Mouse (Mus musculus) thymus, postnatal 10 days (tissue): Measurements from ENCODE around the gene Nos2.
A peak's percentile ranks its signal among the peaks of the same experiment; 100 is the strongest.

ENCODE experiments used
- DNase-seq, 2 experiments: peaks; one replicate each; pipeline ENCODE4 v3.0.0; 2021; ENCODE audit warnings: low spot score in 2 of 2

Nos2 gene

DNA sequence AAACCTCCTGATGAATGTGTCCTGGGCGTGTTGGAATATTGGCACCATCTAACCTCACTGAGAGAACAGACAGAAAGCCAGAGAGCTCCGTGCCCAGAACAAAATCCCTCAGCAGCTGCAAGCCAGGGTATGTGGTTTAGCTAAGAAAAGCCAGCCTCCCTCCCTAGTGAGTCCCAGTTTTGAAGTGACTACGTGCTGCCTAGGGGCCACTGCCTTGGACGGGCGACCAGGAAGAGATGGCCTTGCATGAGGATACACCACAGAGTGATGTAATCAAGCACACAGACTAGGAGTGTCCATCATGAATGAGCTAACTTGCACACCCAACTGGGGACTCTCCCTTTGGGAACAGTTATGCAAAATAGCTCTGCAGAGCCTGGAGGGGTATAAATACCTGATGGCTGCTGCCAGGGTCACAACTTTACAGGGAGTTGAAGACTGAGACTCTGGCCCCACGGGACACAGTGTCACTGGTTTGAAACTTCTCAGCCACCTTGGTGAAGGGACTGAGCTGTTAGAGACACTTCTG lies at the start of gene Nos2:
Gene Nos2 (plus strand): TSS at position 377 of the 529 bp plus-strand sequence.
- DNase-seq = no peak

DNA sequence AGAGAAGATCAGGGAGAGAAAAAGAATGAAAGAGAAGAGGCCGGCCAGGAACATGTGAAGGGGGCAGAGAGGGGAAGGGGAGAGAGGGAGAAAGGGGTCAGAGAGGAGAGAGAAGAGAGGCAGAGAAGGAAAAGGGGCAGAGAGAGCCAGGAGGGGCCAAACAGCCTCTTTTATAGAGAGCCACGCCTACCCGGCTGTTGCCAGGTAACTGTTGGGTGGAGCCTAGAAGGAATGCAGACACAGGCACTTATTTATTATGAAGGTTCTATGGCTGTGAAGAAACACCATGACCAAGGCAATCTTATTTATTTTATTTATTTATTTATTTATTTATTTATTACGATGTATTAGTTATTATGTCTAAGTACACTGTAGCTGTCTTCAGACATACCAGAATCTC lies 49.7 kb upstream of the Nos2 start:
- no peak for DNase-seq

DNA sequence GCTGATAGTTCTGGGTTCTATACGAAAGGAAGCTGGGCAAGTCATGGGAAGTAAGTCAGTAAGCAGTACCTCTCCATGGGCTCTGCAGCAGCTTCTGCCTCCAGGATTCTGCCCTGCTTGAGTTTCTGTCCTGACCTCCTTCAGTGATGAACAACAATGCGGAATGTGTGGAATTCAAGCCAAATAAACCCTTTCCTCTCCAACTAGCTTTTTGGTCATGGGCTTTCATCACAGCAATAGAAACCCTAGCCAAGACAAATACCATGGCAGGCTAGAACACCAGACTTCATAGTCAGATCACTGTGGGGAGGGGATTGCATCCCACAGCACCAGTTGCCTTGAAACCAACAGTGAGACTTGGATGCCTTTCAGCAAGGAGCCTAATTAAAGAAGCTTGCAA lies 47.8 kb upstream of the Nos2 start:
- no peak for DNase-seq

DNA sequence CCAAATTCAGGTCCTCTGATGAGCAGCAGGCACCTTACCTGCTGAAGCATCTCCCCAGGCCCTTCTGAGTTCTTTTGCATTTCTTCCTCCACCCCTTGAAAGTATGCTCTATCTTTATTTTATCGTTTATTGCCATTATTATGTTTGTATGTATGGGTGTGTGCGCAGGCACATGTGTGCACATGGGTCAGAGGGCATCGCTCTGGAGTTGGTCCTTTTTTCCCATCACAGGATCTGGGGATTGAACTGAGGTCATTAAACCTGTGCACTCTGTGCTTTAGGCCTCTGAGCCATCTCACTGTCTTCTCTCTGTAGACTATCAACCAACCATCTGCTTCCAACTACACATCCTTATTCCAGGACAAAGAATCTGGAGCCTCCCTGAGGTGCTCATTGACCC lies 40.9 kb upstream of the Nos2 start:
- no peak for DNase-seq

DNA sequence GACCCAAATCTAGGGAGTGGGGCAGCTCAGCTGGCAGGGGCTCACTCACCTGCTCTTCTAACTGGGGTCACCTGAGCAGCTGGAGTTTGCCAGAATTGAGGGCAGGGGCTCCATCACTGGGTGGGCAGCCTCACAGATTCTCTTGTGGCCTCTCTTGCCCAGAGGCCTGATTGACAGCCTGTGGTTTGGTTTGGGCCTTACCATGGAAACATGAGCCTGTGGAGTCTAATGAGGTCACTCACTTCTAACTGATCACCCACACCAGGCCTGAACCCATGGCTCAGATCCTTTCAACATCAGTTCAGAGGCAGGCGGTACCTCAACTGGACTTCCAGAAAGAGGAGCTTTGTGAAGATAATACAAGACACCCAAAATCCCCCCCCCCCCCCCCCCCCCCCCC lies 33.9 kb upstream of the Nos2 start:
- no peak for DNase-seq

DNA sequence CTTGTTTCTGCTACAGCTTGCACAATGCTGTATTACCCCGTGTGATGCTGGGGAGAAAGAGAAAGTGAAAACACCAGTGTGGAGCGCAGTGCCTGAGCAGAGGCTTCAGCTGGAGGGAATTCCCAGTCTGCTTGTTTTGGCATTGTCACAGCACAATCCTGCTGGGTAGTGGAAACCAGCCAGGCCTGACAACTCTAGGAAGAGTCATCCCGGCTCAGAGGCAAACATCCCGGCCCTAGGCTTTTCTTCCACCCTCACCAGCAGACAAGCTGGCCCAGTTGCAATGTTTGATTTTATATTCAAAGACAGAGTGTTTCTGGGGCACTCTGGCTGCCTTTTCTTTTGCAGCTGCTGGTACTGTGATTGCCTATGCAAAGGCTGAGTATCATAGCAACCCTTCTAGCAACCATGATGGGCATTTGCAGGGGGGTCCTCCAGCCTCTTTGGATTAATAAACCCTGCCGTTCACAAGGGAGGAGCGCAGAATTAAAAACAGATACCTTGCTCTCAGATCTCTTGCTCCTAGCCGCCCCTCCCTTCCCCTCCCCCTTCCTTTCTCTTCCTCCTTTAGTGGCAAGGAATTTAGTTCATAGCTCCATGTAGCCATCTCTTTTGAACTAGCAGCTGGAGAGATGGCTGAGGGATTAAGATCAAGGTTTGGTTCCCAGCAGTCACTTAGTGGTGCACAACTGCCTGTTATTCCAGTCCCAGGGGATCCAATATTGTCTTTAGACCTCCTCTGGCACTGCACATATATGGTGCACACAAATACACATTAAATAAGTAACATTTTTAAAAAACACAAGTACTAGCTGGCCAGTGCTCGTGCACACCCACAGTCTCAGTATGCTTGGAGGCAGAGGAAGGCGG lies 33.2 kb upstream of the Nos2 start:
- no peak for DNase-seq

DNA sequence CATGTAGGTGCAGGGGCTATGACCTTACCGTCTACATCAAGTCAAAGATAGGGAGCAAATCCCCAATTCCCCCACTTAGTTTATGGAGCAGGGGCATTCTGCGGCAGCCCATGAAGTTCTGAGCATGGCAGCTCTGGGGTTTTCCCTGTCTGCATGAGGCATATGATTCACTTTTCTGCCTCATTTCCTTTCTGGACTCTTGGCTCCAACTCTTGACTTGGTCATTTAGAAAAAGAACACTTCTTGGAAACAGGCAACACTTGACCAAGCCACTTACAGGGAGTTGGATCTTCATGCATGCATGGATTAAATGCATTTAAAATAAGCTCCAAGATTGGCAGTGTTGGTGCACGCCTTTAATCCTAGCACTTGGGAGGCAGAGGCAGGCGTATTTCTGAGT lies 31.4 kb upstream of the Nos2 start:
- DNase-seq = no peak

DNA sequence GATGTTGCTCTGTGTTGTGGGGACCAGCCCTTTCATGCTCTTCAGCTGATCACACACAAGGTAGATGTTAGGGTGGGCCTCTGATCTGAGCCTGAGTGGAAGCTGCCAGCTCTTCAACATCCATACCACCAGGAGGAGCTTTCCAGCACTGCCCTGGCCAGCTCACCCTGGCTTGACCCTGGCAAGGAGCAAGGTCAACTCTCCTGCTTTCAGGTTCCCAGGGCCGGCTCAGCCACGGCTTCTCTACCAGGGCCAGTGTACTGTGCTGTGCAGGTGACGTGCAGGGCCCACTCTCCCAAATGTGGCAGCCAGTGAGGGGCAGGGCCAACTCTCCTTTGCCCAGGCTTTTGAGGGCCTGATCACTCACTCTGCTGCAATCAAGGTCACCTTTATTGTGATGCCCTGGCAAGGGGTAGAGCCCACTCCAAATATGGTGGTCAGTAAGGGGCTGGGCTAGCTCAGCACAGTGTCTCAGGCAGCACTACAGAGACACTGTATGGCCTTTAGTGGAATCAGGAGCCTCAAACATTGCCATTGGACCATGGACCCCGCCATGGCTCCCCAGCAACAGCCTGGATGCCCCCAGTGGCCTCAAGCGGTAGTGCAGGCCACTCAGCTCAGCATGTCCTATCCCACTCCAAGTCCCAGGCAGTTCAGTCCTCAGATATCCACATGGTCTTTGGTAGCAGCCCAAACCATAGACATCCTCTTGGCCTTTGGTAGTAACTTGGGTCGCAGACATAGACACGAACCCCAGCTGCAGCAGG lies 24.0 kb upstream of the Nos2 start:
- DNase-seq = peak; percentile 9 to 42

DNA sequence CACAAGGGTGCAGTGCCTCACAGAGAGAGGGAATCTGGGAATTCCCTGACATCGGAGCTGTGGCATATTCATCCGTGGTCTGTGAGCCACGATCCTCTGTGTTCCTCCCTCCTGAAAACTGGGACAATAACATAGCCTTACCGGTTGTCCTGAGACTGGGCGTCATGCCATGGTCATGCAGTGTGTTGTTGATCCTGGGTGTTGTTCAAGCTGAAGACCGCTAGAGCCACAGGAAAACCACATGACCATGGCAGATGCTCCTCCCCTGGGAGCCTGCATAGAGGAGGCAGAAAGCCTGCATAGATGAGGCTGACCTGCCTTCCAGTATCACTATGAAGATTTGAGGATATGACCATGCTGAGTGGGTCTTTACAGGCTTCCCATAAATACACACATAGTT lies 5.1 kb upstream of the Nos2 start:
- DNase-seq = no peak

DNA sequence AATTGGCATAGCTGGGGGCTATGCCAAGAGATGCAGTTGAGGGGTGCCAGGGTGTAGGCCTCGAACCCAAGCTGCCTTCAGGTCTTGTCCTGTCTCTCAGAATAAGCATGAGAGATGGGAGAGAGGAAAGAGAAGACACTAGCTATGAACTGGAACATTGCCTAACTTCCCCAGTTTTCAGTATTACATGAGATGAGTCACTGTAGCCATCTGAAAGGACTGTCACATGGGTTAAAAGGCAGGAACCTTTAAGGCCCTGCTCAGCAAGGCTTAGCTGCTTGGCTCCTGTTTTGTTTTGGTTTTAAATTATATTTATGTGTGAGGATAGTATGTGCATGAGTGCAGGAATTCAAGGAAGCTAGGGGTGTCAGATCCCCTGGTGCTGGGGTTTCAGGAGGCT lies 4.2 kb upstream of the Nos2 start:
- no peak for DNase-seq

DNA sequence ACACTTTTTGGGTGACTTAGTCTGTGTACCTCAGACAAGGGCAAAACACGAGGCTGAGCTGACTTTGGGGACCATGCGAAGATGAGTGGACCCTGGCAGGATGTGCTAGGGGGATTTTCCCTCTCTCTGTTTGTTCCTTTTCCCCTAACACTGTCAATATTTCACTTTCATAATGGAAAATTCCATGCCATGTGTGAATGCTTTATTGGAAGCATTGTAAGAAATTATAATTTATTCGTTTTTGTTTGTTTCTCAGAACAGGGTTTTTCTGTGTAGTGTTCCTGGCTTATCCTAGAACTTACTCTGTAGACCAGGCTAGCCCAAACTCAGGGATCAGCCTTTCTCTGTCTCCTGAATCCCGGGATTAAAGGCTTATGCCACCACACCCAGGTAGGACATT lies 842 bp upstream of the Nos2 start:
- no peak for DNase-seq

DNA sequence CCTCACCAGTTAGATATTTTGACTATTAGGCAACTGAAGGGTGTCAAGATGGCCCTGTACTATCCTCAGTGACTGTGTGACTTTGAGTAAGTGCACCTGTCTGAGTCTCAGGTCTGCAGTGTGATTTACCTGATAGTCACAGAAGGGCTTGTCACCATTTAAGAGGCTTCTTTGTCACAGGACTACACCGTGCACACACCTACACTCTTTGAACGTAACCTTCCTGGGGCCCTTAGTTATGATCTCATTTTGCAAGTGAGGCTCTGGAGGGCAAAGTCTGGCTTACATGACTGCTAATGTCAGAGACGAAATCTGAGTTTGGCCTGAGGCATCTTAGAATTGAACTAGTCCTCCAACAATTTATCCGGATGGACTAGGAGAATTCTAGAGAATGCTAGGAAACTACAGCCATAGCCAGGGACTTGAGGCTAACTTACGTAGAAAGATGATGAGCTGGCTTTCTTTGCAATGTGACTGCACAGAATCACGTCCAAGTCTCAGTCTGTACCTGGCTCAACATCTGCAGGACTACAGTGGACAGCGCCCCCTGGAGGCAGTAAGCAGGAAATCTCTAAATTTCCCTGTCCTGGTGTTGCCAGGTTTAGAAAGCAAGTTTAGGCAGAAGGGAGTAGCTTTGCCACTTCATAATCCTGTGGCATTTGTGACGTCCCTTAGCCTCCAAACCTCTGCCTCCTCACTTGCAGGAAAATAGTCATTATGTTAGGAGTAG lies 2.3 kb downstream of the Nos2 start:
- peak; percentile 19 to 49 for DNase-seq

DNA sequence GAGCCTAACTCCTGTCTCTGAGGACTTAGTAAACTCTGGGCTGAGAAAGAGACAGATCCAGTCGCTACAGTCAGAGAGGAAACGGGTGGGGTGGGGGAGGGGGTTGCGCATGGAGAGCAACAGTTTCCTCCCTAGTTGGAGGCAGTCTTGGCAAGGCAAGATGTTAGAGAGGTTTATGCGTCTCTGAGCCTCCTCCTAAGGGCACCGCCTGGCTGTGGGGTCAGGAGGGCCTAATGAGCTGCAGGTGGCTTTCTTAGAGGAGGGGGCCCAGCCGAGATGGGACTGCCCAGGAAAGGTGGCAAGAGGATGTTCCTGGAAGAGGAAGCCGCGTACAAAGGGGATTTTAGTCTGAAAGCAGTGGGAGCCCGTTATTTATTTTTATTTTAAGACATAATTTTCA lies 3.5 kb downstream of the Nos2 start:
- peak in 1 of 2 experiments; percentile 8 for DNase-seq

DNA sequence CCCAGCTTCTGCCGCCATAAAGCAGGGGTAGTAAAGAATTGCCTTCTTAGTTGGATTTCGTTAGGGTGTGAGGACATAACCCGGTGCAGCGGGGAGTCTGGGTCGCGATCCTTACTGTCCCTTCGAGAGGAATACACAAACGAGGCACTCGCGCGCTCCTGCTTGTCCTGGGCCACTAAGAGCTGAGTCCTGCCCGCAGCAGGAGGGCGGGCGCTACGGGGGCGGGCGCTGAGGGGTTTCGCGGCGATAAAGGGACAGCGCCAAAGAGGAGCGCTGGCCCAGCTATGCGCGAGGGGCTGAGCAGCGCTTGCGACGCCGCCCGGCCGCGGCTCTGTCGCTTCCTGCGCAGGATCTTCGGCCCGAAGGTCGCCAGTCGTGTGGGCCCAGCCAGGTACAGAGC lies 4.3 kb downstream of the Nos2 start:
- DNase-seq = no peak

DNA sequence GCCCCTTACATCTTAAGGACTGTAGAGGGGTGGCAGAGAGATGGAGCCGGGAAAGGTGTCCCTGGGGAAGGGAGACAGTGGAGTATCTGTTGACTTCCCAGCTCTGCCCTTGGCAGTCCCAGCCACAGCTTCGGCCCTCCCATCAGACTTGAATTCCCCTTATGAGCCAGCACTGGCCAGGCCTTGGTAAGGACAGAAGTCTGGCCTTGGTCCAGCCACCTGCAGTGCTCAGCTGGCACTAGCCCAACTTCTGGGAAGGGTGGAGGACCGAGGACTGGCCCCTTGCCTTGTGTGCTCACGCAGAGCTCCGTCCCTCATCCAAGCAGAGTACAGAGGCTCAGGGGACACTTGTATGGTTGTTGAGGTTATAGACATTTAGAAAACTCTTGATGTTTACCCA lies 8.8 kb downstream of the Nos2 start:
- DNase-seq = no peak

DNA sequence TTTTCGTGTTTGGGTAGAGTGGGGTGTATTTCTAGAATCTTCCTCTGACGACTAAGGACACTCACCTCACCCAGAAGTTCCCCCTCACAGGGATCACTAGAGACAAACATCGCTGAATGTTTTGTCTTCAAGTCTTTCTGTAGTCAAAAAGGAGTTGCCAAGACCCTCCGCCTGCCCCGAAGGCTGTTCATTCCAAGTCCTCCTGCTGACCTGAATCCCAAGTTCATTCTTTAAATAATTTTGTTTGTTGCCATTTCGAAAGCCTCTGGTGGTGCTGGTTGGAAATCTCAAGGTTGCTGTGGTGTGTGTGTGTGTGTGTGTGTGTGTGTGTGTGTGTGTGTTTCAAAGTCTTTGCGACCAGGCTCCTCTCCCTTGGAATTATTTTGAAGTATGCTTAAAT lies 13.7 kb downstream of the Nos2 start:
- DNase-seq = no peak

DNA sequence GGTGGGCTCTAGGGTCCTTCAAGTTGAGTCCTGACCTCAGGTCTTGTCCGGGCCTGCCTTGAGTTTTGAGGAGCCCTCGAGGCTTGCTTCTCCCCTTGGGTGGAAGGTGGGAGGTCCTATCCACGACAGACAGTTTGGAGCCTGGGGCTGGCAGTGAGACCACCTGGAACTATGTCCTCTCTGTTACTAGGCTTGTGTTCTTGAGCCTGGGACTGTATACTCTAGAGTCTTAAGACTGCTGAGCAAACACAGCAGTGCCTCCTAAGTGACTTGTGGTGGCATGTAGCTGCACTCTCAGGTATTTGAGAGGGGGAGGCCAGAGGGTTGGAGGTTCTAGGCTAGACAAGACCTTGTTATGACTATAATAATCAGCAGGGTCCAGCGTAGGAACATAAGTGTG lies 14.1 kb downstream of the Nos2 start:
- DNase-seq = no peak

DNA sequence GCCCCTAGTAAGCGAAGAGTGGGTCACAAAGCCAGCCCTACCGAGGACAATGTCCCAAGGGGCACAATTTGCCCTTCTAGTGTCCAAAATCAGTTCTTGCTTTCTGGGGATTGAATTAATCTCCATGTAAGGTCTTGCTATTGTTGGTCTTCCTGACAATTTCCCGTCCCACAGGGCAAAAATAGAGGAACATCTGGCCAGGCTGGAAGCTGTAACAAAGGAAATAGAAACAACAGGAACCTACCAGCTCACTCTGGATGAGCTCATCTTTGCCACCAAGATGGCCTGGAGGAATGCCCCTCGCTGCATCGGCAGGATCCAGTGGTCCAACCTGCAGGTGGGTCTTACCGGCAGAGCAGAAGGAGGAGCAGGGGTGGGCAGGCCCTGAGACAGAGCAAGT lies 14.6 kb downstream of the Nos2 start:
- no peak for DNase-seq

DNA sequence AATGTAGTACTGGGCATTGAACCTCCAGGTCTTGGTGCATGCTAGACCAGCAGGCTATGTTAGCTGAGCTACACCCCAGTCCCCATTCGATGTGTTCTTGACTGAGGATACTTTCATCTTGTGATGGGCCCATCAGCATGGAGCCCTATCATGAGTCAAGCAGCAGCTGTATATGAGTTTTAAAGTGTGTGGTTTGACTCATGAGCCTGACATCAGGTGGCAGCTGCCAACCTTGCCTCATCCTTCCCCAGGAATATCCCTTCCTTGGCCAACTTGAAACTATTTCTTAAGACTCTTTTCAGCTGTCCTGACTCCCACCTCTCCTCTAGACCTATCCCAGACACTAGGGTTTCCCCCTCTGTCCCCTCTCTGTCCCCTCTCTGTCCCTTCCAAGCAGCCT lies 22.5 kb downstream of the Nos2 start:
- no peak for DNase-seq

DNA sequence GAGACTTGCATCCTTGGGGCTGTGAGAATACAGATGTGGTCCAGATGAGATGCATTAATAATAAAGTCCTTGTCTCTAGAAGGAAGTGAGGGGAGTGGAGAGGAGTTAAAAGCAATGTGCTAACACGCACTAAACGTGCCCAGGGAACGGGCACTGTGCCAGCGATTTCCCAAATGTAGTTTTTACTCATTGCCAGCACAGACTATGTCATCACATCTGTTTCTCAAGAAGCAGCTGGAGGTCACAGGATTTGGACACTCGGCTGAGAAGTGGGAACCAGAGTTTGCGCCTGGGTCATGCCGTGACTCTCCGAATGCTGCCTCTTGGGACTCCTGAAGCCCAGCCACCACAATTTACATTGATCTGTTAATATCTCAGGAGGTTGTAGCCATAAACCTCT lies 29.8 kb downstream of the Nos2 start:
- DNase-seq = no peak

DNA sequence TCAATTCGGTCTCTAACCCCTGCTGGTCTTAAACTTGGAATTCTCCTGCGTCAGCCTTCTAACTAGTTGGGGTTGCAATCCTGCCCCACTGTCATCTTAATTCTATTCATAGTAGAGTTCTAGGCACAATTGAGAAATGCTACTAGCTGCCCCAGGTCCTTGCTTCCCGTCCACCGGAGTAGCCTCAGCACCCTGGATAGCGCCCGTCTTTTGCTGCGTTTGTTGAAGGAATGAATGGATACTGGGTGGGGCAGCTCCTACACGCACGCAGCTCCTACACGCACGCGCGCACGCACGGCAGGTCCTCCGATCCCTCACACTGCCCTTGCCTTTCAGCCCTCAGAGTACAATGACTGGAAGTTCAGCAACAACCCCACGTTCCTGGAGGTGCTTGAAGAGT lies 31.9 kb downstream of the Nos2 start:
- peak in 1 of 2 experiments; percentile 34 for DNase-seq

DNA sequence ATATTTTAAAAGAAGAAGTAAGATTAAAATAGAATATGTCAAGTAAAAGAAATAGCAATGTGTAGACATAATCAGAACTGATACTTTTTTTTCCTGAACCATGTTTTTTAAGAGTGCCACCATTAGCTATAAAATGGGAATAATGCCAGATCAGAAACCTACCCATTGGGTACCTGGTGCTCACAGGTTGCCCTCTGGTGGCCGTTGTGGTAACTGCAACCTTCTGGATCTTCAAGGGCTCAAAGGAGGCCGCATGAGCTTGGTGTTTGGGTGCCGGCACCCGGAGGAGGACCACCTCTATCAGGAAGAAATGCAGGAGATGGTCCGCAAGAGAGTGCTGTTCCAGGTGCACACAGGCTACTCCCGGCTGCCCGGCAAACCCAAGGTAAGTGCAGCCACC lies 35.7 kb downstream of the Nos2 start:
- DNase-seq = peak; percentile 68 to 88
